Mouse (Mus musculus) frontal cortex, adult 2 months (tissue): ENCODE results near the gene Steap2. TPM values are rescaled to one million over a fixed set of nuclear protein-coding genes. Genes with fewer than 3 reads are reported as not detected.
"Not testable (repeated sequence)": the region's sequence is repeated elsewhere in the genome, so short reads cannot be mapped to it uniquely, and the experiment has no call there.

Experiments
- DNase-seq, 2 experiments: peaks; one replicate each; pipeline ENCODE4 v3.0.0; 2022; ENCODE audit warnings: low spot score in 1 of 2; ENCODE audit errors: extremely low spot score in 1 of 2
- polyA plus RNA-seq: library from polyadenylated mRNA; depleted of rRNA; stranded (reverse); fragments of >200 nt; gene quantifications from 2 replicates; pipeline ENCODE4 v1.2.3, GENCODE M21; 2012; rRNA removed

Gene Steap2
- 9.1 and 10.0 TPM in 2 replicates for polyA plus RNA-seq

DNA sequence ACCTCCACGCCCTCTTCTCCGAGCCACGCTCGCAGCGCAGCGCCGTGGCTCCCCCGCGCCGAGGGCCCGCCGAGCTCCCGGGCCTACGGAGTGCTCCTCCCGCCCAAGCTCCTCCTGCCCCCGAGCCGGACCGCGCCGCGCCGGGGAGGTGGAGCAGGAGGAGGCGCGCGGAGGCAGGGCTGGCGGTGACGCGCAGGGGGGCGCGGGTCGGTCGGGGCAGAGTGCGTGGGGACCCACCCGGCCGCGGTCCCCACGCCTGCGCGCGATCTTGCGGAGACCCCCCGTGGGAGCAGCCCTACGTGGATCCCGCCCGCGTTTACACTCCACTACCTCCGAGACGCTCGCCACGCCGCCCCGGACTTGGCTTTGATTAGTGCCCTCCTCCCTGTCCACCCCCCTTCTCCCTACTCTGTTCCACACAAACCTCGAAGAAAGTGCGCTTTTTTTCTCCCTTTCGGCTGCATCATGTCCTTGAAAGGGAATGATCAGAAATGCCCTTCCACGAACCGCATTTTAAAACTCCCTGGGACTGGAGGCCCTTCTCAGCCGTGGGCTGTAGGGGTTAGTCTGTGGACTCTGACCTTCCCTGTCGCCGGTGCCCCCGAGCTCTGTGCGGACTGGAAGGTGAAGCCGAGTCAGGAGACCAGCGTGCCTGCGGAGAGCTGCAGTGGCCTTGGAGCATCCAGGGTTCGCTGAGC lies at the start of gene Steap2:
Gene Steap2 (minus strand): TSS at position 623 of the 698 bp plus-strand sequence.
- DNase-seq: peak in 1 of 2 experiments; percentile 37

DNA sequence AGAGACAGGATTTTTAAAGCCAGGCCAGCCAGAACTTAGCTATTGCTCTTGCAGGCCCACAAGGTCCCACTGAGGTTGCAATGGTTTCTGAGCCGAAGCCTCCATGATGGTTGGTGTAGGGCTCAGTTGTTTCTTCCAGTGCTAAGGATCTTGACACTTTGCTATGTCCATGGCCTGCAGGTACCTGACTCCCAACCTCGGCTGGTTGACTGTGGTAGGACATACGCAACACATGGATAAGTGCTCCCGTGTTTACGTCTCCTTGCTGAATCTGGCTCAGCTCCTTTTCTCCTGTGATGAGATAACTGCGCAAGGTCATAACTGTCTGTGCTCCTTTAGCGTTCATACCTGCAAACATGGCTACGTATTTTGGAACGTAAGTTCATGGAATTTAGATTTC lies 40.1 kb upstream of the Steap2 start:
- DNase-seq: no peak

DNA sequence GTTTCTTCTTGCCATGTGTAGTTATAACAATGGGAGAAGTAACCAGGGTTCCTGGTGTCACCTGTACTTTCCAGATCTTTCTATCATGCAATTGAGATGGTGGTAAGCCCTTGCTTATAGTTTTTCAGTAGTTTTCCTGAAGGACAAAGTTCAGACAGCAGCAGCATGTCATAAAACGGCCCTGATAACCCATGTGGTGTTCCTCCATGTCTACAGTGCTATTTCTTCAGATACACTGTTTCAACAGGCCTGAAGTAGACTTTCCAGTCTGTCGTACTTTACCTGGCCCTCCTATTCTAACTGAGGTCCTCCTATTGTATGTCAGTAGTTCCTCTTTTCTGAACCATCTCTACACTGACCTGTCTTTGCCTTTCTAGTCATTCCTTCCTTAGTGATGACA lies 38.5 kb upstream of the Steap2 start:
- DNase-seq: no peak

DNA sequence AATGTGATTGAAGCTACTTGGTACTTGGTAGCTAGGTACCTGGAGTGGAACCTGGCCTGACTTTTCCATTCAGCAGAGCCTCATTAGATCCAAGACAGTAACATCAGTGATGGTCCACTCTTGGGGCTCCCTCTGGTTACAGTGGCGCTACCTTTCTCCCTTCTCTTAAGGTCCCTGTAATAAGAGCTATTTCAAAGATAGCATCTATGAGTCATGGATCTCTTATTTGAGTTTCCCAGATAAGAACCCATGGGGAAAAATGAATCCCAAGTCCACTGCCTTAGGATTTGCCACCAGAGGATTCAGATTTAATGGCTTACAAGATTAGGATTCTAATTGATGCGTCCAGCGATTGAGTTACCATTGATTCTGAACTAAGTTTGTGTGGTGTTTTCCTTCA lies 37.8 kb upstream of the Steap2 start:
- DNase-seq: no peak

DNA sequence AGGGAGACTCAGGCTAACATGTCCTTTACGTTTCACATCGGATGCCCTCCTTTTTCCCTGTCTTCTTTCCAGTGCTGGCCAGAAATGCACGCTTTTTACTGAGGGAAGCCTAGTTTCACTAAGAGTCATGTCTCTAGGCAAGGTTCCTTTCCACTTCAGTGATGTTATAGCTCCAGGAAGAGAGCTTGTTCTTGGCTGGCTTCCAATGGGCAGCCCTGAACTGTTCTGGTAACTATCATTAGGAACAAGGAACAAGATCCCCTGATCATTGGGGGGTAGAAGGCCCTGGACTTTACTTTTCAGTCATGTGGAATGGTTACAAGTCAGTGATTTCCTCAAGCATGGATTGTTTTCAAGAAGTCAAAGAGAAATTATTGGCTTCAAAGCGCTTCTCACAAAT lies 35.5 kb upstream of the Steap2 start:
- DNase-seq: no peak

- no peak for DNase-seq
Observed at GRCm38 (mm10) chr5:5722217-5722616, 27.8 kb upstream of the Steap2 start.

DNA sequence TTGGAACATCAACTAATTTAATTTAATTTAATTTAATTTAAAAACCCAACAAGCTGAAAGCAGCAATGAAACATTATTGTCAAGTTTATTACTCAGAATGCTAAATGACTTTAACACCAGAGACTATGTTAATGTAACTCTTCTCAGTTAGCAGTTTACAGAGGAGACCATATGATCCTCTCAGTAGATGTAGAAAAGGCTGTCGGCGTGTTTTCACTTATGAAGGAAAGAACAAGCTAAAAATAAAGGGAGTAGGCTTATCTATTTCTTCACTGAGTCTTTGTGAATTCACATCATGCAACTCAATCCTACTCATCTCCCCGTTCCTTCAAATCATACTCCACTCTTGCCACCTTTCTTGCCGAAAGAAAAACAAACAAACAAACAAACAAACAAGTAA lies 16.7 kb upstream of the Steap2 start:
- DNase-seq: peak; percentile 11 to 43

DNA sequence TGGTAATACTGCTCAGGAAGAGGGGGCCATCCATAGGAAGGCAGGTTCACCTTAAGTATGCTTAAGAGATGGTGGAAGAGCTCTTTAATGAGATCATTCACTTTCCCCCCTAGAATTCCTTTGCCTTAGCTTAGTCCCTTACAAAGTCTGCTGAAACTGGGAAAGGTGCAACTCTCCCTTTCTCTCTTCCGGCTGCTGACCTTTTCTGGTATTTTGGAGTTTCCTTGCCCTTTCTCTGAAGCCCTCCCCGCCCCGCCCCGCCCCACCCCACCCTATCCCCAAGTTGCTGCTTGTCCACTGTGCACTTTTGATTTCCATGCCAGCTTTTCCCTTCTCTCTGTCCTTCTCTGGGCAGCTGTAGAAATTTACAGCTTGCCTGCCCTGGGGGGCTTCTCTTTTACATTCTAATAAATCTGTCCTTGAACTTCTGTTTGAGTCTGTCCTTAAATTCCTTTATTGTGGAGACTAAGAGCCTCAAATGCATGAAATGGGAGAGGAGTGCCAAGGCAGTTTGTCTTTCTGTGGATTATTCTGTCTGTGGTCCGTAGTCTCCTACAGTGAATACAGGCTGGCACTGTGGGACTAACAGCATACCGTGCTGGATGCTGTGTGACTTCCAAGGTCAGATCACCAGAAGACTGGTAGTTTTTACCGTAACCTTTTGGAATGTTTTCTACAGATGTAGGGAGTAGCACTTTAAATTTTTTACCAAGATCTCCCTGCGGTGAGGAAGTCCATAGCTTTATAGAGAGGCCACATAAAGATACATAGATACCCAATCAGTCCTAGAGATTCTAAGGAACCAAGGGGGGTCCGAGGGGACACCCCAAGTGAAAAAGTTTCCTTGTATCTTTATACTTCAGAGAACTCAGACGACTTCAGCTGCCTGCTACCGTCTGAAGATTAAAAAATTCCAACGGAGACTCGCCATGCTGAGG lies 13.2 kb upstream of the Steap2 start:
- no peak for DNase-seq

DNA sequence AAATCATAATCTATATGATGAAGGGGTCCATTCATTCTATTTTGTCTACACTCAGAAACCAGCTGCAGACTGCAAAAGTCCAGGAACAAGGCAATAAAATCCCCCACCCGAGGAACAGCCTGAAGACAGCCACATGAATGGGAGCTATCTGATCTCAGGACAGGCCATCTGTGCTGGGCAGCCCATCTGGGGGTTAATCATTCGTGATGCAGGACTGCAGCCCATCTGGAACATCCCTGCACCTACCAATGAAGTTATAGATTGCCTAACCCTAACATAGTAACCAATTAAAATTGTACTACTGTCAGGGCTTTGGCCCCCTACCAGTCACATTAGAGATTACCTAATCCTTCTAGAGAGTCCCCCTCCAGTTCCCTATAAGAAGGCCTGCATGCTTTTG lies 10.6 kb upstream of the Steap2 start:
- DNase-seq: no peak

- DNase-seq: no peak
Observed at GRCm38 (mm10) chr5:5700386-5700785, 6.0 kb upstream of the Steap2 start.

GRCm38 (mm10) chr5:5698830-5699229 lies 4.5 kb upstream of the Steap2 start:
- DNase-seq: no peak

- DNase-seq: no peak
Observed at GRCm38 (mm10) chr5:5695401-5695942, 1.1 kb upstream of the Steap2 start.

DNA sequence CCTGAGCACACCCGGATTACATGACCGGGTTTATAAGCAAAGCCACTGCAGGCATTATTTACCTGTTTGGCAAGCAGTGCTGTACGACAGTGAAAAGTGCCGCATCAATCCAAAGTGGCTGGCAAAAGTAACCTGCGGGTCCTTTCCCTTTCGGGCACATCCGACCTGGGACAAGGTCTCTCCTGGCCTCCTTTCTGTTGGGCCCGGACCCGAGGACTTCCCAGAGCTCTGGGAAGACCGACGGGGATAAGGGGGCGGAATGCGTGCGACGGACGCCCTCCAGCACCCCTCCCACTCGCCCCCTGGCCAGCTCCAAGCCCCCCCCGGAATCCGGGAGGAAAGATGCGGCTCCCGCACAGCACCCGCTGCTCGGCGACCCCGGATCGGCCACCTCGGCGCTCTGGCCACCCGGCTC lies 830 bp downstream of the Steap2 start:
- DNase-seq: no peak

DNA sequence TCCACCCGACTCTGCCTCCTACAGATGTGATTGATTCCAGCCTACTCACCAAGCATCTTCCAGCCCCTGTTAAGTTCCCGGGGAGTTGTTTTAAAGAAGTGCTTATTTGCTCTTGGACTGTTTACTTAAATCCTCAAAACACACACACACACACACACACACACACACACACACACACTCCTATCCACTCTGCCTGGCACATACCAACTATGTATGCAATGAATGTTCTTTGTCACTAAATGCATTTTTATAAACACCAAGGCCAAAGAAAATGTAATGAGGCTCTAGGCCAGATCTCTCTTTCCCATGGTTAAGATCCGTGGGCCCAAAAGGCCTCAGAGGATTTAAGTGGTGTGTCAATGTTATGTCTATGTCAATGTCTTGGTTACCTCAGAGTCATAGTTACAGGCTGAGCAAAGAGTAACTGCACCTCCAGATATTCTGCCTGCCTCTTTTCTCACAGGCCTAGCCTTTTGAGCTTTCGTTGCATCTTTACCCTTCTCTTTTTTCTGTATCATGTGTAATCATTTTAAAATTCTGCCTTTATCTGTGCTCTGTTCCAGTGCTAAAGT lies 2.1 kb downstream of the Steap2 start:
- peak in 1 of 2 experiments; percentile 4 for DNase-seq

DNA sequence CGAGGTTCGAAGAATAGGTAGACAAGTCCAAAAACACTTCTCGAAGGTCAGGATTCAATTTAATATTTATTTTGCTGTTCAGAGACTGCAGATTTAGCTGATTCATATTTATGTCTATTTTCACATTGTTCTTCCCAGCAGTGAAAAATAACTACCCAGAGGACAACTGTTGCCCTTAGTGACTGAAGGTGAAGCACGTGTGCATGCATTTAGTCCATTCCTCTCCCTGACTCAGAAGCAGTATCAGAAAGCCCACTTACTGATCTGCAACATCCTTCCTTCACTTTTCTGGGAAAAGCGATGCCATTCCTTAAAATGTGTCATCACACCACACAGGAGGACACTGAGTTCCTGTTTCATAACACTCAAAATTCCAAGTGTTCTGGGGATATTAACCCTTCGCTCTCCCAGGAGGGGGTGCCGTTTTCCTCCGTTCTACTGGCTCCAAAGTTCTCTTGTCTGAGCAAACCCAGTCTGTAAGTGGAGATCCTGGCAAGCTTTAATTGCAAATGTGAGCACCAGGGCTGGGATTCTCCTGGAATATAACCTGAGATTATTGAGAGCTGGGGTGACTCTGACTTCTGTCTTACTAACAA lies 5.3 kb downstream of the Steap2 start:
- no peak for DNase-seq

GRCm38 (mm10) chr5:5688228-5688627 lies 6.2 kb downstream of the Steap2 start:
- DNase-seq: no peak

DNA sequence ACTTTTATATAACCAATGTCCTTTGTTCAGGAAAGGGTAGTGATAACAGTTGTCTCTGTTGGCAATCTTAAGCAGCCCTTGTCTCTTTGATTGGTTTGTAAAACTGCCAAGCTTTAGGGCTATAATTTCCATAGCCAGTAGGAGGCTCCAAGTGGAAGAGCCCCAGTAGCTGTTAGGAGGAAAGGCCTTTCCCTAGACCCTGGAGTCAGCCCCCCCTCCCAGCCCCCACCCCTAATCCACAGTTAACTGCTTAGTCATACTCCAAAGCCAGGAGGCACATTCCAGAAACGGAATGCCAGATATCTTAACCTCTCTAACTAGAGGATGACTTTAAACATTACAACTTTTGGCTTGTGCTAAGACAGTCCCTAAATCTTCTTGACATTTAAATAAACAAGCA lies 7.4 kb downstream of the Steap2 start:
- no peak for DNase-seq

GRCm38 (mm10) chr5:5684946-5685345 lies 9.4 kb downstream of the Steap2 start:
- DNase-seq: not testable (repeated sequence)

DNA sequence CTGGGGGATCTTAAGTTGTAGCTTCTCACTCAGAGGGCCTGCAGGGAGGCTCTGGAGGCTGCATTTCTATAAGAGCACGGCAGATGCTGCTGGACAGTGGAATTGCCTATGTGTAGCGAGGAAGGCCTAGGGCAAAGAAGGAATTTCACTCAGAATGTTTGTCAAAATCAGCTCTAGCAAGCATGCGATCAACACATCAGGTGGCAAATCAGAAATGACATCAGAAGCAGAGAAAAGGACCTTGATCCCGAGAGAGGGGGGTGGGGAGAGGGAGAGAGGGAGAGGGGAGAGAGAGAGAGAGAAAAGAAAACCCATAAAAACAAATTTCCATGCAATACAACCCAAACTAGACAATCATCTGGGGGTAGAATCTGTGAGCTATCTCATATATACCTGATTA lies 11.1 kb downstream of the Steap2 start:
- no peak for DNase-seq

DNA sequence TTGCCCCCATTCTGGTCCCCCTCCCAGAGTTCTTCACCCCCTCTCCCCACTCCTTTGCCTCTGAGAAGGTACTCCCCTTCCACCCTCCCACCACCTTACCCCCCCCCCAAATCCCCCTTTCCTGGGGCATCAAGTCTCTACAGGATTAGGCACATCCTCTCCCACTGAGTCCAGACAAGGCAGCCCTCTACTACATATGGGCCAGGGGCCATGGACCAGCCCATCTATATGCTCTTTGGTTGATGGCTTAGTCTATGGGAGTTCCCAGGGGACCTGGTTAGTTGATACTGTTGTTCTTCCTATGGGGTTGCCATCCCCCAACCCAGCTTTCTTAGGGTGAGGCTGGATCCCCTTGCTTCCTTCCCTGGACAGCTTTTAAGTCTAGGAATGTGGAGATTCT lies 14.9 kb downstream of the Steap2 start:
- no peak for DNase-seq

- DNase-seq: no peak
Observed at GRCm38 (mm10) chr5:5676082-5676481, 18.3 kb downstream of the Steap2 start.
